Mouse (Mus musculus) heart, embryonic 12.5 days (tissue): ENCODE measurements around the gene Bsg. TPM values are rescaled to one million over a fixed set of nuclear protein-coding genes. Genes with fewer than 3 reads are reported as not detected.

ENCODE experiments used
- ATAC-seq: fragments of 200-750 bp; cut with Nextera tagmentation; 2 replicates; pipeline ENCODE4 v1.8.0; 2017; ENCODE audit warnings: moderate TSS enrichment, moderate library complexity; ENCODE audit not compliant: insufficient number of reproducible peaks, low FRiP score
- H3K27ac ChIP-seq: fragments of 300-500 bp; sonication (generic); 2 replicates; pipeline ENCODE4 v1.5.1; 2016; ENCODE audit warnings: mild to moderate bottlenecking, moderate library complexity; ENCODE audit not compliant: poor library complexity, severe bottlenecking
- H3K27me3 ChIP-seq: fragments of 300-500 bp; sonication (generic); replicated peaks from 2 replicates; pipeline ENCODE4 v1.6.1; 2016; ENCODE audit warnings: mild to moderate bottlenecking, moderate library complexity
- H3K36me3 ChIP-seq: fragments of 300-500 bp; sonication (generic); 2 replicates; pipeline ENCODE4 v1.6.1; 2016; ENCODE audit warnings: mild to moderate bottlenecking, moderate library complexity
- H3K4me1 ChIP-seq: fragments of 300-500 bp; sonication (generic); replicated peaks from 2 replicates; pipeline ENCODE4 v1.6.1; 2016; ENCODE audit warnings: mild to moderate bottlenecking
- H3K4me2 ChIP-seq: fragments of 300-500 bp; sonication (generic); 2 replicates; pipeline ENCODE4 v1.6.1; 2016; ENCODE audit warnings: mild to moderate bottlenecking, moderate library complexity
- H3K4me3 ChIP-seq: fragments of 300-500 bp; sonication (generic); 2 replicates; pipeline ENCODE4 v1.5.1; 2016; ENCODE audit warnings: mild to moderate bottlenecking
- H3K9ac ChIP-seq: fragments of 300-500 bp; sonication (generic); 2 replicates; pipeline ENCODE4 v1.6.1; 2016; ENCODE audit warnings: mild to moderate bottlenecking, moderate library complexity
- H3K9me3 ChIP-seq: fragments of 300-500 bp; sonication (generic); replicated peaks from 2 replicates; pipeline ENCODE4 v1.6.1; 2016; ENCODE audit warnings: mild to moderate bottlenecking, moderate library complexity
- WGBS: fragments of 180-500 bp; shearing (Covaris S2); methylation state at CpG from one replicate; pipeline ENCODE4 v1.1.7; 2016; 5-methylcytosine and 5-hydroxymethylcytosine counted together
- polyA plus RNA-seq: library from polyadenylated mRNA; unstranded; fragments of >200 nt; fragmentation: Nextera tagmentation; extraction: Ambion mirVana; gene quantifications from 2 replicates; pipeline ENCODE4 v1.2.1, GENCODE M21; 2016

Gene Bsg
- polyA plus RNA-seq, 1 experiment from 2014 or later = 1,289 TPM

DNA sequence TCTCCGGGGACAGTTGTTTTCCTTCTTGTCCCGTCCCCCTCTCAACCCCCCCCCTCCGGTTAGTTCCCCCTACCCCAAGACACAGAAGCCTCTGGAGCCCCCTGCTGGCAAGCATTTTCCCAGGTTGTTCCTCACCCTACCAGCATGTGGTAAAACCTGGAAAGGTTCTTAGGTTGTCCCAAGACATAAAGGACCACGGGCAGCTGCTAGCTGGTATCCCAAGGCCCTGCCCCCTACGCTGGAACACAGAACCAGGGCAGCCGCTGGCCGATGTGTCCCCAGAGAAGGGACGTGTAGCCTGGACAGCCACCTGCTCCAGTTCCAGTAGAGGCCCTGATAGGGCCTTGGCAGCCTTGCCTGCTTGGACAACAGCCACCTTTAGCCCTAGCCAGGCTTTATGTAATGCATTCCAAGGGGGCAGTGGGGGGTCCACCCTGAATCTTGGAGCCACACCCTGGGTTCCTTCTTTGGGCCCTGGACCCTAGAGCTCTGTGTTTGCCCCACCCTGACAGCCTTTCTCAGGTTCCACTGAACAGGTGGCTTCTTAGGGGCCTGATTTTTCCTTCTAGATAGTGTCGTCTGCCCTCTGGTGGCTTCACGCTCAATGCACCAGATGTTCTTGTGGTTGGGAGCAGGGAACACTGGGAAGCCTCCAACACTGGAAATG is 21.2 kb upstream of the Bsg start:
- Histone ChIP-seq H3K27ac (peak overlapping the region; percentile 81), H3K27me3 (no peaks in the 10 kb centered on the region), H3K4me1 (peaks cover 54% of the 10 kb centered on the region), H3K36me3 (peaks cover 45% of the 10 kb centered on the region), H3K9me3 (no peaks in the 10 kb centered on the region), H3K4me3 (peak overlapping the region; percentile 81), H3K4me2 (peak overlapping the region; percentile 92), H3K9ac (peak overlapping the region; percentile 88)
- 6% methylated on average over 10 of the region's 10 CpGs for WGBS
- no peak for ATAC-seq

DNA sequence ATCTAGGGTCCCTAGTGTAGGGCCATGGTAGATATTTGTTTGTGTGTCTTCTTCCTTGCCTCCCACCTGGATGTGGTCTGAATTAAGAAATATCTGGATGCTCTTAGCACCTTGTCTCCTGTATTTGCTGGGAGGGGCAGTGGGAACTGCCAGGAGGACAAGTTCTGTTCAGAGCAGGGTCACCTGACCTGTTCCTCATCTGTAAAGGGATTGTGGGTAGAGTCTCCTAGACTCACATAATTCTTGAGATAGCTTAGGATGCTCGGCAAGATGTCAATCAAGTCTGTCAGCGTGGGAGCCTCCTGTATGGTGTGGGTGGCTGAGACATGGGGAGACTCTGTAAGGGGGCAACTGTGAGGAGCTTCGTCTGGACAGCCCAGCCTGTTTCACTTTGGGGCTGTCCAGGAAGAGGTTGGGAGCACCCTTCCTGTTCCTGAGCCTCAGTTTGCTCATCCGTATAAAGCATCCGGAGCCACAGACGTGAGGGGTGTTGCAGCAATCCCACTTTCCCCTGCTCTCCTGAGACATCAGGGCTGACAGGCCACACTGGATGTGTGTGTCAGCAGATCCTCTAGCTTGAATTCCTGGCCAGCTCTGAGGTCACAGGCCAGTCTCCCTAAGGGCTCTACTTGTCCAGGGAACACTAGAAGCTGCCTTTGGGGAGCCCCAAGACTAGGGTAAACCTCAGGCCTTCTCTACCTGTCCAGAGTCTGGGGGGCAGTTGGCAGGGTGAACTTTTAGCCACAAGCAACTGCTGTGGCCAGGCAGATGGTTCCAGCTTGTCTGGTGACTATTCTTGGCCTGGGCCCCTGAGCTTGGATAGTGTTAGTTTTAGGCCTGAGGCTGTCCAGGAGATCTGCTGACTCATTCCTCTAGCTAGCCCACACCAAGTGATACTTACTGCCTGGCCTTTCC is 20.3 kb upstream of the Bsg start:
- Histone ChIP-seq H3K4me3 (peak overlapping the region; percentile 81), H3K4me1 (peaks cover 54% of the 10 kb centered on the region), H3K9me3 (no peaks in the 10 kb centered on the region), H3K27me3 (no peaks in the 10 kb centered on the region), H3K36me3 (peaks cover 54% of the 10 kb centered on the region), H3K9ac (peak overlapping the region; percentile 88), H3K27ac (peak overlapping the region; percentile 50; the same call in 1 of the 2 replicates), H3K4me2 (peak overlapping the region; percentile 92)
- no peak for ATAC-seq
- 77% methylated on average over 6 of the region's 6 CpGs for WGBS

DNA sequence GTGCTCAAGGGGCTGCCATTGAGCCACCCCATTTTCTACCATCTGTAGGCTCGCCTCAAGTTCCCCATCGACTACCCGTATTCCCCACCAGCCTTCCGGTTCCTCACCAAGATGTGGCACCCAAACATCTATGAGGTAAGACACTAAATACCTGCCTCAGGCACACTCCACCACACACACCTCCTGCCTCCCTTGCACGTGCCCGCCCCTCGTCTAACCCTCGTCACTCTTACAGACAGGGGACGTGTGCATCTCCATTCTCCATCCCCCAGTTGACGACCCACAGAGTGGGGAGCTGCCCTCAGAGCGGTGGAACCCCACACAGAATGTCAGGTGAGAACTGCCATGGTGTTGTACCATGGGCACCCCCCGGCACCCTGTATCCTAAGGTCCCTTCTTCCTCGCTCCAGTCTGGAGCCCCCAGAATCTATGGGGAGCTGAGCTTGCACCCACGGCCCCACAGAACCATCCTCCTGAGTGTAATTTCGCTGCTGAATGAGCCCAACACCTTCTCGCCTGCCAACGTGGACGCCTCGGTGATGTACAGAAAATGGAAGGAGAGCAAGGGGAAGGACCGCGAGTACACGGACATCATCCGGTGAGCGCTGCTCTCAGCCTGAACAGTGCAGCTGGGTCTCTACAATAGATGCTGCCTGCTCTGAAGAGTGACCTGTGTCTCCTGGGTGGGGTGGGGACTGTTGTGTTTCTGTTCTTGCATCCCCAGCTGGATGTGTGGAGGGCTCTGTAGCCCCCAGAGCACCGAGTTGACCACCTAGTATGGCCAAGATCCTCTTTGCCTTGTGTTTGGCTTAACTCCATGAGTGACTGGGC is 19.3 kb upstream of the Bsg start:
- Histone ChIP-seq H3K36me3 (peaks cover 59% of the 10 kb centered on the region), H3K9ac (0 out of 2 replicates have a peak overlapping the region, but pooled peaks have one; percentile 88), H3K9me3 (no peaks in the 10 kb centered on the region), H3K4me3 (no peak overlapping the region), H3K27me3 (no peaks in the 10 kb centered on the region), H3K4me2 (0 out of 2 replicates have a peak overlapping the region, but pooled peaks have one; percentile 92), H3K27ac (peak overlapping the region; percentile 50; the same call in 1 of the 2 replicates), H3K4me1 (peaks cover 54% of the 10 kb centered on the region)
- WGBS = 93% methylated on average over 25 of the region's 25 CpGs
- no peak for ATAC-seq

DNA sequence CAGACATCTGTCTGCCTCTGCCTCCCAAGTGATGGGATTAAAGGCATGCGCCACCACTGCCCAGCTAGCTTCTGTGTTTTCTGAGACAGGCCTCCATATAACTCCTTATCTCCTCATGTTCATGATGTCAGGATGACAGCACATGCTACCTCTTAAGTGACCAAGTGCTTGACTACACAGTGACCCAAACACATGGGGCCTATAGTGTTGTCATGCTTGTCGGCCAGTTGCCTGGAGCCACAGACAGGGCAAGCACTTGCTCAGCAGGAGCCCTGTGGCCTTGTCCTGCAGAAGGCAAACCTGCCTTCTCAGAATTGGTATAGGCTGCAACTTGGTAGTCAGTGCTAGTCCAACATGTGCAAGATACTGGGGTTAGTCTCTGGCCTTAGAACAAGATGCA is 18.1 kb upstream of the Bsg start:
- no peaks in the 10 kb centered on the region for H3K9me3 ChIP-seq
- no peak overlapping the region for H3K4me3 ChIP-seq
- no peak for ATAC-seq
- no peaks in the 10 kb centered on the region for H3K27me3 ChIP-seq
- peak overlapping the region; percentile 45 for H3K9ac ChIP-seq
- 72% methylated on average over 2 of the region's 2 CpGs for WGBS
- no peak overlapping the region for H3K4me2 ChIP-seq
- H3K4me1 ChIP-seq = peaks cover 48% of the 10 kb centered on the region
- peaks cover 59% of the 10 kb centered on the region for H3K36me3 ChIP-seq
- peak overlapping the region; percentile 81 for H3K27ac ChIP-seq

DNA sequence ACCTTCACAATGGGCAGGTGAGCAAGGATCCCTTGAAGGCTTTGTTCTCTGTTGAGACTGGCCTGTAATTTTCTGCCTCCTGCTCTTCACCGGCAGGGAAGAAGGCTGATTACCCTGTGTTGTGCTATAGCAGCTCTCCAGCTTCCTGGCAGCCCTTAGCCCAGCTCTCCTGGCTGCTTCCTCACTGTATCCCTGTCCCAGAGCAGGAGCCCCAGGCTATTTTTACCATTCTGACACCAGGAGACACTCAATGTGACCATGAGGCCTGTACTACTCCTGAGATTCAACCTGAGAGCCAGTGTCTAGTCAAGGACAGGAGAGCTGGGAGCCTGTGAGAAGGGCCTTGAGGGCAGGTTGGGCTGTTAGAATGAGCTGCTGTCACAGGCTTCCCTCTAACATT is 17.6 kb upstream of the Bsg start:
- ATAC-seq = no peak
- Histone ChIP-seq H3K36me3 (peaks cover 59% of the 10 kb centered on the region), H3K27ac (peak overlapping the region; percentile 81), H3K9ac (peak overlapping the region; percentile 45), H3K4me1 (peaks cover 47% of the 10 kb centered on the region), H3K4me2 (peak overlapping the region; percentile 8), H3K9me3 (no peaks in the 10 kb centered on the region), H3K4me3 (no peak overlapping the region), H3K27me3 (no peaks in the 10 kb centered on the region)
- 58% methylated on average over 1 of the region's 1 CpGs for WGBS

DNA sequence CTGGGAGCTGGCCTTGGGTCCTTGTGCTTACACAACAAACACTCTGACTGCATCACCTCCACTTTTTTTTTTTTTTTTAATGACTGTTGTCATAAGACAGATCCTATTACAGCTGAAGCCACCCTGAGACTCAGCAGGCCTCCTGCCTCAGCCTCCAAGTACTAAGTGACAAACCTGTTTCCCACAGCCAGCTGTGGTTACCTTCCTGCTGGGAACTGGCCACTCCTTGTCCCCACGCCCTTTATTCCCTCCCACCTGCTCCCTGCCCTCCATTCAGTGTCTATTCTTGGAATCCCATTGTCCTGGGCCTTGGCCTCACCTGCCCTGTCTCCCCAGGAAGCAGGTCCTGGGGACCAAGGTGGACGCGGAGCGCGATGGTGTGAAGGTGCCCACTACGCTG is 16.8 kb upstream of the Bsg start:
- 98% methylated on average over 6 of the region's 6 CpGs for WGBS
- H3K27ac ChIP-seq = peak overlapping the region; percentile 81; the same call in 1 of the 2 replicates
- no peak for ATAC-seq

DNA sequence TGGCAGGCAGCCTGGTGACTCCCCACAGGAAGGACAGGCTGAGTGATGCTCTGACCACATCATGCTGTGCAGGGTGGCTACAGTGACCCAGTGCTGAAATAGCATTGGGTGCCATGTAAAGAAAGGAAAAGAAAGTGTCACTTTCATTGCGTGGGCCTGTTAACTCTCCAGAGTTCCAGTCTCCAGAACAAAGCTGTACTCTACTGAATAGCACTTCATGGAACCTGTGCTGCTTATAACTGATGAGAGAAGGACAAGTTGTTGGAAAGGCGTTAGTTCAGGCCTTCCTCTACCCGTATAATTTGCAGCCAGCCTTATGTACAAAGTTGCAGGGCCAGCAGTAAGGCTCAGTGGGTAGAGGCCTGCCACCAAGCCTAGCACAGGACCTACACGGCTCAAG is 15.6 kb upstream of the Bsg start, which contains the start of gene Gzmm:
Gzmm (plus strand) TSS at position 301 of the 400 bp plus-strand sequence.
- no peak for ATAC-seq
- H3K4me1 ChIP-seq = peaks cover 38% of the 10 kb centered on the region
- H3K9ac ChIP-seq = no peak within 1 kb of the TSS
- no peak within 1 kb of the TSS for H3K4me3 ChIP-seq
- 79% methylated on average over 4 of the region's 4 CpGs for WGBS
- no peak within 1 kb of the TSS for H3K4me2 ChIP-seq
- H3K27ac ChIP-seq = no peak within 1 kb of the TSS
- no peaks in the 10 kb centered on the region for H3K27me3 ChIP-seq
- H3K9me3 ChIP-seq = peaks cover 4% of the 10 kb centered on the region
- H3K36me3 ChIP-seq = peaks cover 60% of the 10 kb centered on the region

More for the DNA sequence above, 16.8 kb upstream of the Bsg start:
- H3K9ac ChIP-seq = no peak overlapping the region
- H3K4me2 ChIP-seq = no peak overlapping the region
- H3K36me3 ChIP-seq = peaks cover 62% of the 10 kb centered on the region
- H3K27me3 ChIP-seq = no peaks in the 10 kb centered on the region
- peaks cover 4% of the 10 kb centered on the region for H3K9me3 ChIP-seq
- peaks cover 47% of the 10 kb centered on the region for H3K4me1 ChIP-seq
- H3K4me3 ChIP-seq = no peak overlapping the region

DNA sequence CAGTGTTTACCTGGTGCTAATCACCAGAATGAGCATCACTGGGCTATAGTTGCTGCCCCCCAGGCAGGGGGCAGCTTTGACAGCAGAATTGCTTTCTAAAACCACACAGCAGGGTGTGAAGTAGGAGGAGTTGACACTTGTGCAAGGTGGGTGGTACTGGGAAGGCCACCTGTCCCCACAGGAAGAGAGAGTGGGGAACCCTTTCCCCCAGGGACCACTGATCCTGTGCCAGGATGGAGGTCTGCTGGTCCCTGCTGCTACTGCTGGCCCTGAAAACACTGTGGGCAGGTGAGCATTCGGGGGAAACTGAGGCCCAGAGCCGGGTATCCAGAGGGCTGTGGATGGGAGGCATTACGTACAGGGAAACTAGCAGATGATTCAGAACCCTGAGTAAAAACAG is 15.1 kb upstream of the Bsg start:
- H3K9me3 ChIP-seq = peaks cover 4% of the 10 kb centered on the region
- no peak for ATAC-seq
- peaks cover 55% of the 10 kb centered on the region for H3K36me3 ChIP-seq
- 78% methylated on average over 3 of the region's 3 CpGs for WGBS
- H3K27ac ChIP-seq = no peak overlapping the region
- H3K4me2 ChIP-seq = no peak overlapping the region
- H3K27me3 ChIP-seq = no peaks in the 10 kb centered on the region
- H3K4me1 ChIP-seq = peaks cover 34% of the 10 kb centered on the region
- H3K9ac ChIP-seq = no peak overlapping the region
- H3K4me3 ChIP-seq = no peak overlapping the region

DNA sequence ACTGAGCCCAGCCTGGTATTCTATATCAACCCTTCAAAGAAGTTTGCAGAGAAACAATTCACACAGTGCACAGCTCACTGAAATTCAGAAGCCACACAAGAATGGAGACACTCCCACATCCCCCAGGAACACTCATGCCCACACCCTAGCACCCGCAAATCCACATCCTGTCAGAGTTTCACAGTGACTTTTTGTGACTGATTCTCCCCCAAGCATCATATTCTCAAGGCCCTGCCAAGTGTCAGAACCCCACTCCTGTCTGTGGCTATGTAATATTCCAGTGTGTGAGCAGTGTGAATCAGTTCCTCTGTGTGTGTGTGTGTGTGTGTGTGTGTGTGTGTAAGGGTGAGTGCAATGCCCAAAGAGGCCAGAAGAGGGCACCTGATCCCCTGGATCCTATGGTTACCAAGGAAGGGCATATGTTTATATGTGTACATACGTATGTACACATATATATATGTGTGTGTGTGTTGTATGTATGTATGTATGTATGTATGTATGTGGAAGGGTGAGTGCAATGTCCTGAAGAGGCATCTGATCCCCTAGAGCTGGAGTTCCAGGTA is 12.2 kb upstream of the Bsg start:
- Histone ChIP-seq H3K27me3 (no peaks in the 10 kb centered on the region), H3K4me1 (peaks cover 28% of the 10 kb centered on the region), H3K9ac (no peak overlapping the region), H3K36me3 (peaks cover 27% of the 10 kb centered on the region), H3K9me3 (peaks cover 4% of the 10 kb centered on the region), H3K4me3 (no peak overlapping the region), H3K4me2 (no peak overlapping the region), H3K27ac (no peak overlapping the region)
- no peak for ATAC-seq
- 96% methylated on average over 2 of the region's 2 CpGs for WGBS

DNA sequence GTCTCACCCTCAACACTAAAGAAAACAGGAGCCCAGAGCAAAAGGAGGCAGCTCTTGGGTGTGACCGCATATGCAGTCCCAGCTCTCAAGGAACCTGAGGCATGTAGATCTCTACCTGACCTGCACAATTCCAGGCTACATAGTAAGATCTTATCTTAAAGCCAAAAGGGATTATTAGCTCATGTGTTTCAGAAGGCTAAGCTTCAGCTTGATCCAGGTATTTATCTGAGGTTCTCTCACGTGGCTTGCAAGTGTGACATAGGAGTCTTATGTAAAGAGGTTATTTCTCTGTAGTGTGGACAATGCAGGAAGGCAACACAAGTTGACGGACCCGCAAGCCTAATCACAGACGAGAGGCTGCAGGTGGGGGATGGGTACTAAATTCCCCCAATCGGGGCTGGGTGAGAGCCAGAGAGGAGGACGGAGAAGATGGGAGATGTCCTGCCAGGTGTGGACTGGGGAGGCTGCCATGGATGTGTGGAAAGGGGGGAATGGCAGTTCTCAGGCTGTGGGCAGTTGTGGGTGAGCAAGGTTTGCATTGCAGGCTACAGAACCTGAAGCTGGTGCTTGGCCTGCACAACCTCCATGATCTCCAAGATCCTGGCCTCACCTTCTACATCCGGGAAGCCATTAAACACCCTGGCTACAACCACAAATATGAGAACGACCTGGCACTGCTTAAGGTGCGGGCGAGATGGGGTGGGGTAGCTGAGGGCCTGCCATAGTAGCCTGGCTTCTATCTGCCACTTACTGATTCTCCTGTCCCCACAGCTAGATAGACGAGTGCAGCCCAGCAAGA is 10.5 kb upstream of the Bsg start:
- Histone ChIP-seq H3K4me3 (no peak overlapping the region), H3K4me2 (no peak overlapping the region), H3K4me1 (peaks cover 21% of the 10 kb centered on the region), H3K36me3 (peaks cover 9% of the 10 kb centered on the region), H3K27ac (no peak overlapping the region), H3K27me3 (no peaks in the 10 kb centered on the region), H3K9me3 (peaks cover 4% of the 10 kb centered on the region), H3K9ac (no peak overlapping the region)
- 69% methylated on average over 12 of the region's 12 CpGs for WGBS
- no peak for ATAC-seq
